Mouse (Mus musculus) kidney, embryonic 15.5 days (tissue): ENCODE data around the gene Mal. TPM values are rescaled to one million over a fixed set of nuclear protein-coding genes. Genes with fewer than 3 reads are reported as not detected.

Experiments
- ATAC-seq: fragments of 200-750 bp; cut with Nextera tagmentation; replicated peaks from 2 replicates; pipeline ENCODE4 v1.8.0; 2017; ENCODE audit warnings: moderate TSS enrichment; ENCODE audit not compliant: low FRiP score
- H3K27ac ChIP-seq: fragments of 300-500 bp; sonication (generic); 2 replicates; pipeline ENCODE4 v1.5.1; 2015; ENCODE audit warnings: mild to moderate bottlenecking, inconsistent platforms
- H3K27me3 ChIP-seq: fragments of 300-500 bp; sonication (generic); 2 replicates; pipeline ENCODE4 v1.6.1; 2015; ENCODE audit warnings: inconsistent platforms
- H3K36me3 ChIP-seq: fragments of 300-500 bp; sonication (generic); 2 replicates; pipeline ENCODE4 v1.6.1; 2015; ENCODE audit warnings: inconsistent platforms
- H3K4me1 ChIP-seq: fragments of 300-500 bp; sonication (generic); 2 replicates; pipeline ENCODE4 v1.6.1; 2015; ENCODE audit warnings: inconsistent platforms
- H3K4me2 ChIP-seq: fragments of 300-500 bp; sonication (generic); 2 replicates; pipeline ENCODE4 v1.6.1; 2015; ENCODE audit warnings: moderate library complexity, mild to moderate bottlenecking, inconsistent platforms
- H3K4me3 ChIP-seq: fragments of 300-500 bp; sonication (generic); replicated peaks from 2 replicates; pipeline ENCODE4 v1.5.1; 2015; ENCODE audit warnings: mild to moderate bottlenecking, inconsistent platforms
- H3K9ac ChIP-seq: fragments of 300-500 bp; sonication (generic); 2 replicates; pipeline ENCODE4 v1.6.1; 2015; ENCODE audit warnings: mild to moderate bottlenecking, inconsistent platforms
- H3K9me3 ChIP-seq: fragments of 300-500 bp; sonication (generic); replicated peaks from 2 replicates; pipeline ENCODE4 v1.6.1; 2016; ENCODE audit warnings: inconsistent platforms
- WGBS: fragments of 180-500 bp; shearing (Covaris S2); methylation state at CpG from one replicate; pipeline ENCODE4 v1.1.7; 2015; ENCODE audit warnings: mixed read lengths; 5-methylcytosine and 5-hydroxymethylcytosine counted together
- polyA plus RNA-seq: library from polyadenylated mRNA; unstranded; fragments of >200 nt; fragmentation: Nextera tagmentation; extraction: Ambion mirVana; gene quantifications from 2 replicates; pipeline ENCODE4 v1.2.1, GENCODE M21; 2015

The Mal gene
- polyA plus RNA-seq, result 38.4 and 47.3 TPM in 2 replicates

GRCm38 (mm10) chr2:127656086-127656720, at the start of gene Mal:
Gene Mal, minus strand, starts transcription at chr2:127656695.
- Histone ChIP-seq H3K4me3 (peak within 1 kb of the TSS; percentile 49), H3K9me3 (no peaks in the 10 kb centered on the region), H3K9ac (peak within 1 kb of the TSS; percentile 59), H3K36me3 (no peaks in the 10 kb centered on the region), H3K27ac (peak within 1 kb of the TSS; percentile 82), H3K4me2 (peak within 1 kb of the TSS; percentile 82), H3K27me3 (peaks cover 60% of the 10 kb centered on the region), H3K4me1 (peaks cover 29% of the 10 kb centered on the region)
- WGBS, result under 1% methylated on average over 43 of the region's 43 CpGs
- ATAC-seq, result peak; percentile 61; the same call in 1 of the 2 replicates

GRCm38 (mm10) chr2:127705267-127705666, 48.8 kb upstream of the Mal start:
- WGBS, result 76% methylated on average over 6 of the region's 6 CpGs
- Histone ChIP-seq H3K27ac (no peak overlapping the region), H3K4me1 (no peaks in the 10 kb centered on the region), H3K27me3 (no peaks in the 10 kb centered on the region), H3K9me3 (no peaks in the 10 kb centered on the region), H3K4me2 (no peak overlapping the region), H3K36me3 (no peaks in the 10 kb centered on the region), H3K4me3 (no peak overlapping the region), H3K9ac (no peak overlapping the region)
- no peak for ATAC-seq

- WGBS, result 86% methylated on average over 4 of the region's 4 CpGs
- no peak for ATAC-seq
- no peak overlapping the region for H3K4me3 ChIP-seq
- 0 out of 2 replicates have a peak, but pooled peaks cover 3% of the 10 kb centered on the region for H3K27me3 ChIP-seq
- H3K4me2 ChIP-seq, result no peak overlapping the region
- no peaks in the 10 kb centered on the region for H3K36me3 ChIP-seq
- no peak overlapping the region for H3K27ac ChIP-seq
- H3K9ac ChIP-seq, result no peak overlapping the region
- H3K9me3 ChIP-seq, result no peaks in the 10 kb centered on the region
- H3K4me1 ChIP-seq, result no peaks in the 10 kb centered on the region
These were observed 32.7 kb upstream of the Mal start for GRCm38 (mm10) chr2:127689239-127689638.

- H3K4me3 ChIP-seq, result no peak overlapping the region
- no peaks in the 10 kb centered on the region for H3K36me3 ChIP-seq
- 0 out of 2 replicates have a peak, but pooled peaks cover 3% of the 10 kb centered on the region for H3K27me3 ChIP-seq
- peak; percentile 71 for ATAC-seq
- WGBS, result 41% methylated on average over 12 of the region's 12 CpGs
- H3K27ac ChIP-seq, result no peak overlapping the region
- no peak overlapping the region for H3K9ac ChIP-seq
- H3K4me1 ChIP-seq, result no peaks in the 10 kb centered on the region
- H3K4me2 ChIP-seq, result 0 out of 2 replicates have a peak overlapping the region, but pooled peaks have one; percentile 17
- H3K9me3 ChIP-seq, result no peaks in the 10 kb centered on the region
These were observed 27.3 kb upstream of the Mal start for GRCm38 (mm10) chr2:127683687-127684331.

- Histone ChIP-seq H3K4me3 (no peak overlapping the region), H3K27ac (no peak overlapping the region), H3K36me3 (no peaks in the 10 kb centered on the region), H3K9me3 (no peaks in the 10 kb centered on the region), H3K4me2 (no peak overlapping the region), H3K9ac (no peak overlapping the region), H3K4me1 (no peaks in the 10 kb centered on the region), H3K27me3 (no peaks in the 10 kb centered on the region; the same call in 1 of the 2 replicates)
- WGBS, result 15% methylated on average over 2 of the region's 2 CpGs
- ATAC-seq, result no peak
These were observed 11.5 kb upstream of the Mal start for GRCm38 (mm10) chr2:127667843-127668506.

- Histone ChIP-seq H3K27ac (no peak overlapping the region), H3K4me3 (no peak overlapping the region), H3K27me3 (no peaks in the 10 kb centered on the region; the same call in 1 of the 2 replicates), H3K9me3 (no peaks in the 10 kb centered on the region), H3K4me1 (no peaks in the 10 kb centered on the region), H3K9ac (no peak overlapping the region), H3K4me2 (no peak overlapping the region), H3K36me3 (no peaks in the 10 kb centered on the region)
- ATAC-seq, result no peak
These were observed 10.5 kb upstream of the Mal start for GRCm38 (mm10) chr2:127667015-127667414.

GRCm38 (mm10) chr2:127662708-127663107, 6.2 kb upstream of the Mal start:
- Histone ChIP-seq H3K27me3 (peaks cover 4% of the 10 kb centered on the region), H3K27ac (no peak overlapping the region), H3K36me3 (no peaks in the 10 kb centered on the region), H3K9me3 (no peaks in the 10 kb centered on the region), H3K4me1 (no peaks in the 10 kb centered on the region), H3K4me2 (no peak overlapping the region), H3K4me3 (no peak overlapping the region), H3K9ac (no peak overlapping the region)
- WGBS, result 46% methylated on average over 2 of the region's 2 CpGs
- no peak for ATAC-seq

GRCm38 (mm10) chr2:127655419-127655818, 1.1 kb downstream of the Mal start:
- Histone ChIP-seq H3K27me3 (peaks cover 60% of the 10 kb centered on the region), H3K9ac (peak overlapping the region; percentile 23; the same call in 1 of the 2 replicates), H3K4me1 (peaks cover 30% of the 10 kb centered on the region), H3K27ac (peak overlapping the region; percentile 82), H3K9me3 (no peaks in the 10 kb centered on the region), H3K36me3 (no peaks in the 10 kb centered on the region), H3K4me2 (peak overlapping the region; percentile 82), H3K4me3 (peak overlapping the region; percentile 49)
- 3% methylated on average over 9 of the region's 9 CpGs for WGBS
- ATAC-seq, result no peak

- H3K9me3 ChIP-seq, result no peaks in the 10 kb centered on the region
- 0 out of 2 replicates have a peak overlapping the region, but pooled peaks have one; percentile 23 for H3K9ac ChIP-seq
- H3K4me1 ChIP-seq, result peaks cover 30% of the 10 kb centered on the region
- H3K27ac ChIP-seq, result peak overlapping the region; percentile 82; the same call in 1 of the 2 replicates
- no peaks in the 10 kb centered on the region for H3K36me3 ChIP-seq
- H3K4me2 ChIP-seq, result peak overlapping the region; percentile 82
- peak overlapping the region; percentile 49 for H3K4me3 ChIP-seq
- peaks cover 60% of the 10 kb centered on the region for H3K27me3 ChIP-seq
- WGBS, result 57% methylated on average over 3 of the region's 3 CpGs
- no peak for ATAC-seq
These were observed 1.7 kb downstream of the Mal start for GRCm38 (mm10) chr2:127654786-127655185.

- no peaks in the 10 kb centered on the region for H3K36me3 ChIP-seq
- H3K9me3 ChIP-seq, result no peaks in the 10 kb centered on the region
- no peak overlapping the region for H3K9ac ChIP-seq
- H3K27ac ChIP-seq, result peak overlapping the region; percentile 89
- peaks cover 30% of the 10 kb centered on the region for H3K4me1 ChIP-seq
- peak overlapping the region; percentile 82; the same call in 1 of the 2 replicates for H3K4me2 ChIP-seq
- no peak overlapping the region for H3K4me3 ChIP-seq
- WGBS, result 76% methylated on average over 2 of the region's 2 CpGs
- ATAC-seq, result no peak
- H3K27me3 ChIP-seq, result peaks cover 57% of the 10 kb centered on the region
These were observed 3.7 kb downstream of the Mal start for GRCm38 (mm10) chr2:127652805-127653204.

GRCm38 (mm10) chr2:127652335-127652734, 4.2 kb downstream of the Mal start:
- H3K9ac ChIP-seq, result no peak overlapping the region
- no peaks in the 10 kb centered on the region for H3K36me3 ChIP-seq
- peaks cover 53% of the 10 kb centered on the region for H3K27me3 ChIP-seq
- peak overlapping the region; percentile 89 for H3K27ac ChIP-seq
- H3K9me3 ChIP-seq, result no peaks in the 10 kb centered on the region
- H3K4me1 ChIP-seq, result peaks cover 30% of the 10 kb centered on the region
- ATAC-seq, result no peak
- no peak overlapping the region for H3K4me3 ChIP-seq
- peak overlapping the region; percentile 22; the same call in 1 of the 2 replicates for H3K4me2 ChIP-seq

GRCm38 (mm10) chr2:127651601-127652000, 4.9 kb downstream of the Mal start:
- Histone ChIP-seq H3K27ac (peak overlapping the region; percentile 89), H3K4me1 (peaks cover 29% of the 10 kb centered on the region), H3K9me3 (no peaks in the 10 kb centered on the region), H3K9ac (no peak overlapping the region), H3K36me3 (no peaks in the 10 kb centered on the region), H3K4me2 (peak overlapping the region; percentile 22; the same call in 1 of the 2 replicates), H3K4me3 (no peak overlapping the region), H3K27me3 (peaks cover 45% of the 10 kb centered on the region)
- 49% methylated on average over 5 of the region's 5 CpGs for WGBS
- peak; percentile 58; the same call in 1 of the 2 replicates for ATAC-seq
